Comparison of ENCODE assay signal across 21 mouse cellular contexts in genomic region chr7:126749582-126750343, GRCm38 (mm10). TPM values are rescaled to one million over a fixed set of nuclear protein-coding genes. Genes with fewer than 3 reads are reported as not detected.
DNase-seq lines count a peak whose midpoint lies in the region; ATAC-seq and TF ChIP-seq lines count a peak whose summit lies in the region.
"Had no signal": no experiment of that assay in that cellular context is flagged by ENCODE, and none has a peak within 500 bp of the region (broad histone marks: within the 10 kb centered on the region; RNA-seq: fewer than 3 reads in every experiment).

No protein-coding gene starts in this region.

- no peaks in the 10 kb centered on the region for H3K9me3 ChIP-seq in lung, postnatal 0 days (ENCODE audit: low read length)
- H3K9me3 ChIP-seq in G1E (replicated peaks) = no peaks in the 10 kb centered on the region; the same call in 1 of the 2 replicates
- H3K9me3 ChIP-seq in stomach, postnatal 0 days (ENCODE audit: control insufficient read depth, low read length) = no peaks in the 10 kb centered on the region
- H3K9me3 ChIP-seq: heart, embryonic 10.5 days; hindbrain, embryonic 13.5 days; liver, embryonic 15.5 days; stomach, embryonic 15.5 days had no signal

- DNase-seq in kidney, adult 2 months = no peak
- DNase-seq in kidney, postnatal 4 days = no peak
- DNase-seq in lung, postnatal 0 days (ENCODE audit: low spot score) = no peak
- no peak for DNase-seq in lung, adult 2 months
- DNase-seq in G1E (ENCODE audit: low spot score) = no peak
- no peak for DNase-seq in stomach, postnatal 0 days (ENCODE audit: low spot score)
- DNase-seq: adrenal gland, adult 8-10 months; cerebellum, adult 9-11 months; embryo, embryonic 11 days; gastrocnemius, postnatal 25 days; heart, postnatal 10 days; kidney, postnatal 36 days; layer of hippocampus, postnatal 36 days; left cerebral cortex, postnatal 4 days; spleen, adult 18-20 months; thymus, postnatal 14 days had no signal

- no peak for TF ChIP-seq EP300 in lung, postnatal 0 days (IDR thresholded peaks at IDR 0.05)
- TF ChIP-seq EP300 in stomach, postnatal 0 days (optimal IDR thresholded peaks at IDR 0.05) = no peak

- H3K27me3 ChIP-seq in kidney, adult 2 months (replicated peaks; ENCODE audit: control insufficient read depth, insufficient read depth, low read length) = no peaks in the 10 kb centered on the region
- no peaks in the 10 kb centered on the region for H3K27me3 ChIP-seq in lung, postnatal 0 days (replicated peaks; ENCODE audit: insufficient read depth, low read length)
- peaks cover 38% of the 10 kb centered on the region for H3K27me3 ChIP-seq in G1E (ENCODE audit: insufficient read depth, low read length)
- H3K27me3 ChIP-seq in stomach, postnatal 0 days (ENCODE audit: control insufficient read depth, insufficient read depth, low read length) = no peaks in the 10 kb centered on the region
- H3K27me3 ChIP-seq: hindbrain, embryonic 13.5 days; liver, embryonic 15.5 days; stomach, embryonic 15.5 days had no signal

- H3K27ac ChIP-seq in kidney, adult 2 months (ENCODE audit: insufficient read depth, low read depth, low read length) = no peak overlapping the region
- H3K27ac ChIP-seq in lung, postnatal 0 days (ENCODE audit: low read length) = no peak overlapping the region
- no peak overlapping the region for H3K27ac ChIP-seq in stomach, postnatal 0 days (replicated peaks)
- H3K27ac ChIP-seq: heart, embryonic 10.5 days; hindbrain, embryonic 13.5 days; liver, embryonic 15.5 days; stomach, embryonic 15.5 days had no signal

- no peaks in the 10 kb centered on the region for H3K36me3 ChIP-seq in kidney, adult 2 months (ENCODE audit: control insufficient read depth, insufficient read depth, low read length)
- H3K36me3 ChIP-seq in lung, postnatal 0 days (ENCODE audit: insufficient read depth, low read length) = no peaks in the 10 kb centered on the region
- no peaks in the 10 kb centered on the region for H3K36me3 ChIP-seq in G1E (replicated peaks)
- H3K36me3 ChIP-seq in stomach, postnatal 0 days (ENCODE audit: control insufficient read depth, insufficient read depth, low read length) = no peaks in the 10 kb centered on the region
- H3K36me3 ChIP-seq: heart, embryonic 10.5 days; hindbrain, embryonic 13.5 days; liver, embryonic 15.5 days; stomach, embryonic 15.5 days had no signal

- H3K9ac ChIP-seq in lung, postnatal 0 days (replicated peaks; ENCODE audit: low read depth) = no peak overlapping the region
- no peak overlapping the region for H3K9ac ChIP-seq in stomach, postnatal 0 days (ENCODE audit: low read length)
- H3K9ac ChIP-seq: hindbrain, embryonic 13.5 days; liver, embryonic 15.5 days; stomach, embryonic 15.5 days had no signal

- no peak overlapping the region for H3K4me3 ChIP-seq in kidney, adult 2 months (ENCODE audit: insufficient read depth, low read depth, low read length)
- no peak overlapping the region for H3K4me3 ChIP-seq in lung, postnatal 0 days (ENCODE audit: low read depth, low read length)
- no peak overlapping the region for H3K4me3 ChIP-seq in lung, adult 2 months (replicated peaks; ENCODE audit: extremely low read depth, low read depth, low read length)
- no peak overlapping the region for H3K4me3 ChIP-seq in G1E (ENCODE audit: low read depth, low read length)
- H3K4me3 ChIP-seq in stomach, postnatal 0 days (ENCODE audit: low read depth, low read length) = no peak overlapping the region
- H3K4me3 ChIP-seq: heart, embryonic 10.5 days; hindbrain, embryonic 13.5 days; liver, embryonic 15.5 days; stomach, embryonic 15.5 days had no signal

- no peak for TF ChIP-seq POLR2A in kidney, adult 2 months (IDR thresholded peaks at IDR 0.05; ENCODE audit: low read depth, low read length)
- TF ChIP-seq POLR2A in lung, adult 2 months (IDR thresholded peaks at IDR 0.05; ENCODE audit: borderline replicate concordance, extremely low read depth, low read depth, low read length) = no peak

- H3K4me1 ChIP-seq in kidney, adult 2 months (ENCODE audit: control insufficient read depth, insufficient read depth, low read length) = peaks cover 4% of the 10 kb centered on the region; the same call in 1 of the 2 replicates
- H3K4me1 ChIP-seq in lung, postnatal 0 days (ENCODE audit: insufficient read depth, low read depth, low read length) = no peaks in the 10 kb centered on the region
- peaks cover 6% of the 10 kb centered on the region for H3K4me1 ChIP-seq in lung, adult 2 months (ENCODE audit: control insufficient read depth, insufficient read depth, low read length)
- H3K4me1 ChIP-seq in G1E (ENCODE audit: insufficient read depth, low read depth, low read length) = peaks cover 5% of the 10 kb centered on the region
- H3K4me1 ChIP-seq in stomach, postnatal 0 days (replicated peaks; ENCODE audit: control insufficient read depth, insufficient read depth) = no peaks in the 10 kb centered on the region

- 86% methylated on average over 17 of the region's 17 CpGs for WGBS in kidney, adult 2 months
- WGBS in lung, postnatal 0 days = 78% methylated on average over 17 of the region's 17 CpGs
- 71% methylated on average over 17 of the region's 17 CpGs for WGBS in lung, adult 2 months
- 90% methylated on average over 17 of the region's 17 CpGs for WGBS in stomach, postnatal 0 days

- ATAC-seq in lung, postnatal 0 days = no peak
- no peak for ATAC-seq in G1E (ENCODE audit: extremely low read depth, insufficient number of reproducible peaks, low FRiP score, poor library complexity, severe bottlenecking)
- peak; percentile 18; the same call in 1 of the 2 replicates for ATAC-seq in stomach, postnatal 0 days (ENCODE audit: low FRiP score, low TSS enrichment)
- ATAC-seq in activated CD4-positive, CD25-positive, alpha-beta regulatory T cell, adult 4 months = no peak

- H3K4me2 ChIP-seq in lung, postnatal 0 days (replicated peaks; ENCODE audit: low read depth, low read length) = no peak overlapping the region
- no peak overlapping the region for H3K4me2 ChIP-seq in stomach, postnatal 0 days (replicated peaks; ENCODE audit: low read depth)
- H3K4me2 ChIP-seq: hindbrain, embryonic 13.5 days; liver, embryonic 15.5 days; stomach, embryonic 15.5 days had no signal

- TF ChIP-seq CTCF in kidney, adult 2 months (conservative IDR thresholded peaks at IDR 0.05; ENCODE audit: insufficient read depth, insufficient read length, low read depth, low read length) = 0 out of 2 replicates have a peak, but pooled peaks have one; percentile 1
- TF ChIP-seq CTCF in lung, postnatal 0 days (IDR thresholded peaks at IDR 0.05) = peak; percentile 30; the same call in 1 of the 2 replicates
- TF ChIP-seq CTCF in lung, adult 2 months (IDR thresholded peaks at IDR 0.05; ENCODE audit: insufficient read depth, low read length) = no peak
- TF ChIP-seq CTCF in G1E (IDR thresholded peaks at IDR 0.05; ENCODE audit: low read depth, low read length) = peak; percentile 8; the same call in 1 of the 2 replicates
- peak; percentile 30; the same call in 1 of the 2 replicates for TF ChIP-seq CTCF in stomach, postnatal 0 days (IDR thresholded peaks at IDR 0.05; ENCODE audit: low read depth)

RNA-seq across cellular contexts. Expression of gene Mapk3, which starts 9.6 kb away (rescaled TPM):
- polyA plus RNA-seq in kidney, adult 2 months (2012; rRNA removed) = 210 and 216 TPM in 2 replicates
- polyA plus RNA-seq in lung, postnatal 0 days (2015; fragmentation: Nextera tagmentation; extraction: Ambion mirVana) = 180 and 183 TPM in 2 replicates
- 500 and 548 TPM in 2 replicates for polyA plus RNA-seq in lung, adult 2 months (2012; rRNA removed)
- total RNA-seq in G1E (2014; fragmentation: Nextera tagmentation) (66.4 and 91.6 TPM in 2 replicates), G1E (2017) (18.2 and 18.4 TPM in 2 replicates)
- 65.1 and 68.8 TPM in 2 replicates for polyA plus RNA-seq in G1E (2012)
- 114 and 116 TPM in 2 replicates for polyA plus RNA-seq in stomach, postnatal 0 days (2015; fragmentation: Nextera tagmentation; extraction: Ambion mirVana)
- polyA plus RNA-seq in activated CD4-positive, CD25-positive, alpha-beta regulatory T cell, adult 4 months (2017; shearing (Covaris generic)) = 10 to 100 TPM; 12.7 to 22.3 TPM

RNA-seq across cellular contexts. Expression of gene Gdpd3, which starts 16.4 kb away (rescaled TPM):
- polyA plus RNA-seq in kidney, adult 2 months (2012; rRNA removed) = 58.2 and 61.4 TPM in 2 replicates
- 3.4 and 4.1 TPM in 2 replicates for polyA plus RNA-seq in lung, postnatal 0 days (2015; fragmentation: Nextera tagmentation; extraction: Ambion mirVana)
- polyA plus RNA-seq in lung, adult 2 months (2012; rRNA removed) = 18.4 and 35.7 TPM in 2 replicates
- total RNA-seq in G1E (2014; fragmentation: Nextera tagmentation) = 28.9 and 29.9 TPM in 2 replicates
- total RNA-seq in G1E (2017) = 15.4 and 17.9 TPM in 2 replicates
- 4.9 and 6.1 TPM in 2 replicates for polyA plus RNA-seq in G1E (2012)
- 51.3 and 53.1 TPM in 2 replicates for polyA plus RNA-seq in stomach, postnatal 0 days (2015; fragmentation: Nextera tagmentation; extraction: Ambion mirVana)
- 100 to 1,000 TPM; 144 to 253 TPM for polyA plus RNA-seq in activated CD4-positive, CD25-positive, alpha-beta regulatory T cell, adult 4 months (2017; shearing (Covaris generic))

RNA-seq across cellular contexts. Expression of gene Ypel3, which starts 27.0 kb away (rescaled TPM):
- polyA plus RNA-seq in kidney, adult 2 months (2012; rRNA removed) = 290 and 371 TPM in 2 replicates
- polyA plus RNA-seq in lung, postnatal 0 days (2015; fragmentation: Nextera tagmentation; extraction: Ambion mirVana) = 325 and 340 TPM in 2 replicates
- polyA plus RNA-seq in lung, adult 2 months (2012; rRNA removed) = 390 and 597 TPM in 2 replicates
- total RNA-seq in G1E (2014; fragmentation: Nextera tagmentation) = 41.6 and 86.7 TPM in 2 replicates
- 20.2 and 23.1 TPM in 2 replicates for total RNA-seq in G1E (2017)
- polyA plus RNA-seq in G1E (2012) = 78.1 and 78.3 TPM in 2 replicates
- 86.0 and 102 TPM in 2 replicates for polyA plus RNA-seq in stomach, postnatal 0 days (2015; fragmentation: Nextera tagmentation; extraction: Ambion mirVana)
- 100 to 1,000 TPM; 101 to 105 TPM for polyA plus RNA-seq in activated CD4-positive, CD25-positive, alpha-beta regulatory T cell, adult 4 months (2017; shearing (Covaris generic))

RNA-seq across cellular contexts. Expression of gene Tbx6, which starts 31.5 kb away (rescaled TPM):
- 2.1 and 2.2 TPM in 2 replicates for polyA plus RNA-seq in kidney, adult 2 months (2012; rRNA removed)
- 0.56 and 0.74 TPM in 2 replicates for polyA plus RNA-seq in lung, postnatal 0 days (2015; fragmentation: Nextera tagmentation; extraction: Ambion mirVana)
- 8.7 and 9.5 TPM in 2 replicates for polyA plus RNA-seq in lung, adult 2 months (2012; rRNA removed)
- total RNA-seq in G1E (2014; fragmentation: Nextera tagmentation) = 2.5 and 8.4 TPM in 2 replicates
- 0.11 and 0.29 TPM in 2 replicates for total RNA-seq in G1E (2017)
- polyA plus RNA-seq in G1E (2012) = 0.85 and 1.1 TPM in 2 replicates
- polyA plus RNA-seq in stomach, postnatal 0 days (2015; fragmentation: Nextera tagmentation; extraction: Ambion mirVana) = 0.08 and 0.18 TPM in 2 replicates
- 1 to 10 TPM; 2.7 to 2.8 TPM for polyA plus RNA-seq in activated CD4-positive, CD25-positive, alpha-beta regulatory T cell, adult 4 months (2017; shearing (Covaris generic))

RNA-seq across cellular contexts. Expression of gene Coro1a, which starts 42.2 kb away (rescaled TPM):
- polyA plus RNA-seq in kidney, adult 2 months (2012; rRNA removed) = 22.7 and 71.6 TPM in 2 replicates
- polyA plus RNA-seq in lung, postnatal 0 days (2015; fragmentation: Nextera tagmentation; extraction: Ambion mirVana) = 61.4 and 65.3 TPM in 2 replicates
- 208 and 229 TPM in 2 replicates for polyA plus RNA-seq in lung, adult 2 months (2012; rRNA removed)
- total RNA-seq in G1E (2014; fragmentation: Nextera tagmentation) (36.0 and 50.1 TPM in 2 replicates), G1E (2017) (162 and 174 TPM in 2 replicates)
- 178 and 186 TPM in 2 replicates for polyA plus RNA-seq in G1E (2012)
- polyA plus RNA-seq in stomach, postnatal 0 days (2015; fragmentation: Nextera tagmentation; extraction: Ambion mirVana) = 15.7 and 16.9 TPM in 2 replicates
- 1,000 to 10,000 TPM; 2,153 to 2,681 TPM for polyA plus RNA-seq in activated CD4-positive, CD25-positive, alpha-beta regulatory T cell, adult 4 months (2017; shearing (Covaris generic))
